Mouse (Mus musculus) bone marrow, adult 2 months (tissue): Measurements from ENCODE around the gene March1.

Experiments
- CTCF ChIP-seq: fragments of 200-500 bp; IDR thresholded peaks from 2 replicates; pipeline ENCODE4 v1.5.1; 2011; ENCODE audit warnings: low read length, control low read depth; ENCODE audit not compliant: control insufficient read depth, insufficient read depth
- POLR2A ChIP-seq: fragments of 200-500 bp; IDR thresholded peaks from 2 replicates; pipeline ENCODE4 v1.6.1; 2011; ENCODE audit warnings: low read depth, mild to moderate bottlenecking, control low read depth, low read length, borderline replicate concordance; ENCODE audit not compliant: control insufficient read depth

- no peak for TF ChIP-seq CTCF
- no peak for TF ChIP-seq POLR2A
Observed at GRCm38 (mm10) chr8:66388693-66389092, 771.0 kb downstream of the March1 start.
